Mouse (Mus musculus) neural tube, embryonic 14.5 days (tissue): ENCODE measurements around the gene Apol8. TPM values are rescaled to one million over a fixed set of nuclear protein-coding genes. Genes with fewer than 3 reads are reported as not detected.
A peak's percentile ranks its signal among the peaks of the same experiment; 100 is the strongest.

Experiments used
- ATAC-seq: fragments of 200-750 bp; cut with Nextera tagmentation; 2 replicates; pipeline ENCODE4 v1.8.0; 2017; ENCODE audit warnings: low read depth, mild to moderate bottlenecking, moderate TSS enrichment, moderate library complexity
- H3K27ac ChIP-seq: fragments of 300-500 bp; sonication (generic); 2 replicates; pipeline ENCODE4 v1.5.1; 2014; ENCODE audit warnings: low read depth, mild to moderate bottlenecking, control low read depth, low read length, moderate library complexity, mixed read lengths
- H3K27me3 ChIP-seq: fragments of 300-500 bp; sonication (generic); 2 replicates; pipeline ENCODE4 v1.6.1; 2014; ENCODE audit warnings: low read length; ENCODE audit not compliant: control insufficient read depth, insufficient read depth
- H3K36me3 ChIP-seq: fragments of 300-500 bp; sonication (generic); 2 replicates; pipeline ENCODE4 v1.6.1; 2014; ENCODE audit warnings: low read length, mixed read lengths; ENCODE audit not compliant: control insufficient read depth, insufficient read depth
- H3K4me1 ChIP-seq: fragments of 300-500 bp; sonication (generic); 2 replicates; pipeline ENCODE4 v1.6.1; 2014; ENCODE audit warnings: low read length; ENCODE audit not compliant: control insufficient read depth, insufficient read depth
- H3K4me2 ChIP-seq: fragments of 300-500 bp; sonication (generic); 2 replicates; pipeline ENCODE4 v1.6.1; 2014; ENCODE audit warnings: mild to moderate bottlenecking, low read depth, low read length, control low read depth
- H3K4me3 ChIP-seq: fragments of 300-500 bp; sonication (generic); 2 replicates; pipeline ENCODE4 v1.5.1; 2014; ENCODE audit warnings: low read depth, low read length, control low read depth, mixed read lengths
- H3K9ac ChIP-seq: fragments of 300-500 bp; sonication (generic); replicated peaks from 2 replicates; pipeline ENCODE4 v1.6.1; 2014; ENCODE audit warnings: low read depth, mild to moderate bottlenecking, control low read depth, low read length, mixed read lengths
- H3K9me3 ChIP-seq: fragments of 300-500 bp; sonication (generic); 2 replicates; pipeline ENCODE4 v1.6.1; 2016; ENCODE audit warnings: low read length; ENCODE audit not compliant: control insufficient read depth
- WGBS: fragments of 180-500 bp; shearing (Covaris S2); extraction: QIAGEN DNeasy Blood & Tissue Kit; methylation state at CpG from one replicate; pipeline ENCODE4 v1.1.7; 2014; 5-methylcytosine and 5-hydroxymethylcytosine counted together
- polyA plus RNA-seq: library from polyadenylated mRNA; unstranded; fragments of >200 nt; fragmentation: Nextera tagmentation; extraction: Ambion mirVana; gene quantifications from 2 replicates; pipeline ENCODE4 v1.2.1, GENCODE M21; 2014

The Apol8 gene
- polyA plus RNA-seq, 1 experiment from 2014 or later, result 0.07 TPM

DNA sequence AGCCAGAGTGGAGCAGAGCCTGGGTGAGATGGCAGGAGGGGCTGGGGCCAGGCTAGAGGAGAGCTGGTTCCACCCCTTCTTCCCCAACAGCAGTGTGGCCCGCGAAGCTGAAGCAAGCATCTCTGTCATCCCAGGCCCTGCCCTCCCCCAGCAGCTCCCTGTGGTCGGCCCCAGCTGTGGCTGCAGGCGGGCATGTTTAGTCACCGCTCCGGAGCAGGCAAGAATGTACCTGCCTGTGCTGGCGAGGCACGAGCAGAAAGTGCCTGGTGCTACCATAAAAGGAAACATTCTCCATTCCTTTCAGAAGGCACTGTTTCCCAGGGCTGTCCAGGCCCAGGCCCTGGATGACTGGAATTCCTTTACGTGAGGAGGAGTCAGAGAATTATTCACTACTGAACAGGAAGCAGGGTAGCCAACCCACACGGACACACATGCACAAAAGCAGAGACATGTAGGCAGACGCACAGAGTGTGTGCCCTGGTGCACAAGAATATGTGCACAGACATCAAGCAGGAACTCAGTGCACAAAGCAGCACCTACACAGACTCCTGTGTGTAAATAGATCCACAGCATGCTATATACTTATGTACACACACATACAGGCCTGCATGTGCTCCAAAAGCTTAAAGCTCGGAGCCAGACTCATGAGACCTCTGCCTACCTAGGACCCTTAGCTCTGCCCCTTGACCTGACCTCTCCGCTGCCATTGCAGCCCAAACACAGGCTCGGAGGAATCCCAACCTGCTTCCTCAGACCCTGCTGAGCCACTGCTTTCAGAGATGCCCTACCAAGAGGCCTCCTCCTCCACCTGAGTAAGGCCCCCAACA, 42.1 kb upstream of the Apol8 start:
- Histone ChIP-seq H3K9me3 (no peaks in the 10 kb centered on the region), H3K4me2 (no peak overlapping the region), H3K4me1 (no peaks in the 10 kb centered on the region), H3K4me3 (no peak overlapping the region), H3K27ac (peak overlapping the region; percentile 6), H3K9ac (0 out of 2 replicates have a peak overlapping the region, but pooled peaks have one; percentile 26), H3K27me3 (no peaks in the 10 kb centered on the region), H3K36me3 (no peaks in the 10 kb centered on the region)
- ATAC-seq, result peak; percentile 58; the same call in 1 of the 2 replicates
- 22% methylated on average over 14 of the region's 14 CpGs for WGBS

DNA sequence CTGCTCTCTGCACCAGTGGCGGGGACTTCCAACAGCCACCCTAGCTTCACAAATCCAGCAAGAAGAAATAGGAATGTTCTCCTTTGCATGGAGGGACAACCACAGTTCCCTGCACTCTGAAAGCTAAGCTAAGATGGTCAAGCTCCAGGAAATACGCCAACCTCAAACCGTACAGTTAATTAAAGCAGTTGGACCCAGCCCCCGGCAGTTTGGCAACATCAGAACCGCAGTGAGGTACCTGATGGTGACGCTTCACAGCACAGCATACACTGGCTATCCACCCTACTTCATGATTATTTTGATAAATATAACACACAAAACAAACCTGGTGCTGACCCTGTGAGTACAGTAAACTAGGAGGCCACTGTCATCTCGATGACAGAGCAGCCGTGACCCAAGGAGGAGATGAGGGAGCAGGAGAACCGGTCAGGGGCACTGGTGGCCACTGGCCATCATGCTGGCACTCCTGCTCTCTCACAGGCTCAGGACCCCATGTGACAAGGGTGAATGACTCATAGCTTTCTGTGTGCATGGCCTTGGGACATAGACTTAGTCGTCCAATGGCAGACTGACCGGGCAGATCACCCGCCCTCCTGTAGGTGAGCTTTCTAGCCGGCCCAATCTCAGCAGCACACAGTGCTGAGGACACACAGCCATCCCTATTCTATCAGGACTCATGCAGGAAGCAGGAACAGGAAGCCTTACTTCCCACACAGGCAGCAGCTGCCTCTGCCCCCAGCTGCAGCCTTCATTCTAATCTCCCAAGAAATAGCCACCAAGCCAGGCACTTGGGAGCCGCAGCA, 41.0 kb upstream of the Apol8 start:
- H3K9me3 ChIP-seq, result no peaks in the 10 kb centered on the region

DNA sequence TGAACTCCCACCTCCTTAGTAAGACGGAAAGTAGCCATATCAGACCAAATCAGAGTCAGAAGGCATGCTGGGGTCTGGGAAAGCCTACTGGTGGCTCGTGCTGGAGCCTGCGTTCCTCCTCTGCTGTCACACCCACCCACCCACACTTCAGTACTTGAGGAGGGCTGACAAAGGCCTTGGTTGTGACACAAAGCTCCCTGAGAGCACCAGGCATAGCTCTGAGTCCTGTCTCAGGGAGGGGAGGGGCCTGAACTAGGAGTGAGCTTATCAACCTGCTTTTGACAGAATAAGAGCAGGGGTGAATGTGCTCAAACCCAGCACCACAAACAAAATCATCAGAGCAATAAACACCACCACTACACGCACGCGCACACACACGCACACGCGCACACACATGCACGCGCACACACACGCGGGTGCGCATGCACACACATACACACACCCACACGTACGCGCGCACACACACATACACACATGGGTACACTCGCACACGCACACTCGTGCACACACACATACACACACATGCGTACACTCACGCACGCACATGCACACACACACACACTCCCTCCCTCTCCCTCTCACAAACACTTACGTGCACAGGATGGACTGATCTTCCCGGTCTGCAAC, 39.7 kb upstream of the Apol8 start:
- H3K9ac ChIP-seq, result no peak overlapping the region
- no peak overlapping the region for H3K27ac ChIP-seq
- H3K4me2 ChIP-seq, result no peak overlapping the region
- H3K9me3 ChIP-seq, result no peaks in the 10 kb centered on the region
- H3K4me1 ChIP-seq, result no peaks in the 10 kb centered on the region
- no peak for ATAC-seq
- no peaks in the 10 kb centered on the region for H3K27me3 ChIP-seq
- no peak overlapping the region for H3K4me3 ChIP-seq
- WGBS, result 96% methylated on average over 26 of the region's 26 CpGs
- no peaks in the 10 kb centered on the region for H3K36me3 ChIP-seq

More for the DNA sequence above, 41.0 kb upstream of the Apol8 start:
- no peaks in the 10 kb centered on the region for H3K36me3 ChIP-seq
- H3K27ac ChIP-seq, result peak overlapping the region; percentile 6; the same call in 1 of the 2 replicates
- no peak overlapping the region for H3K4me2 ChIP-seq
- no peaks in the 10 kb centered on the region for H3K4me1 ChIP-seq
- WGBS, result 87% methylated on average over 14 of the region's 14 CpGs
- H3K4me3 ChIP-seq, result no peak overlapping the region
- no peak for ATAC-seq
- H3K27me3 ChIP-seq, result no peaks in the 10 kb centered on the region
- H3K9ac ChIP-seq, result no peak overlapping the region

DNA sequence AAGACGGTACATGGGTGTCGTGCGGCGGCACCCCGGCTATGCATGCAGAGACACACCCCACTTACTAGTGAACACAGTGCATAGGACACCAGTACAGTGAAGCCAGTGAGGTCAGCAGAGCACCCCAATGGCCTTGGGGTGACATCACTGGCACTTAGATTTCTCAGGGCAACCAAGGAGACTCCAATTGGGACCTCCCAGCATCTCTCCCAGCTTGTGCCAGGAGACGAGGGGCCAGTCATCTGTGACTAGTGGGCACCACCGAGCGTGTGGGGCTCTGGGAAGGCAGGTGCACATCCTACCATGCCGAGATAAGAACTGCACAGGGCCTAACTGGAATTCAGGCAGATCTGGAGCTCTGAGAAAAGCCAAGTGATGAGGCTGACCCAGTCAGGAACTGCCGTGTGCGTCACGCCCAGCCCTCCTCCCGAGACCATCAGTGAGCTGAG, 38.1 kb upstream of the Apol8 start:
- H3K4me3 ChIP-seq, result no peak overlapping the region
- no peak overlapping the region for H3K4me2 ChIP-seq
- no peak for ATAC-seq
- no peak overlapping the region for H3K9ac ChIP-seq
- no peaks in the 10 kb centered on the region for H3K27me3 ChIP-seq
- peaks cover 12% of the 10 kb centered on the region for H3K36me3 ChIP-seq
- WGBS, result 94% methylated on average over 13 of the region's 13 CpGs
- no peaks in the 10 kb centered on the region for H3K9me3 ChIP-seq
- H3K4me1 ChIP-seq, result no peaks in the 10 kb centered on the region
- no peak overlapping the region for H3K27ac ChIP-seq

DNA sequence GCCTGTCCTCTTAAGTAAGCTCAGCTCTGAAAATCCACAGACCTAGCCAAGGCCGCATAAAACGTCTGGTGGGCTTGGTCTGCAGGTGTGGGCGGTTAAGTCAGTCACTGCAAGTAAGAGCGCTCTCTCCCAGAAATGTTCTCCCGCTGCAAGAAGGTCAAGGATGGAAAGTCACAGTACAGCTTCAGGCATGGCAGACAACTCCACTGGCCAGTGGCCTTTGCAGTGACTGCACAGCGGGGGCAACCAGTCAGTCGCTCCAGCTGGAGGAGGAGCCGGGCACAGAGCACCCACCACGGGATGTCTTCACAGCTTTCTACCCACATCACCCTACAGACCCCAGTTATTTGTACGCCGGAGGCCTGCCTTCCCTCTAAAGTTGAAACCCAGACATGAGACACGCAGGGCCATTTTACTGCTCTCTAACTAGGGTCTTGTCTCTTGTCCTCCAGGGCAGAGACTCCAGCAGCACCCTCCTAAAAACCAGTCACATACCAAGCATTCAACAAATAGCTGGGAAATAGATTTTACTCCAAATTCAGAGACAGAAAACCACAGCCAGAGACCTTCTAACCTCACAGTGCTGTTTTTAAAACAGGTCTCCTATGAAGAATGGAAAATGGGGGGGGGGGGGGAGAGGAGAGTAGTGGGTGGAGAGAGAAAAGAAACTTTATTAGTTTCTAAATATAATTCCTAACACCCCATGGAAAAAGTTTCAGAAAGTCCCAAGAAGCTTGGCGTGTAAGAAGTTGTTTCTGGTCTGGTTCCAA, 37.5 kb upstream of the Apol8 start:
- H3K4me2 ChIP-seq, result no peak overlapping the region

DNA sequence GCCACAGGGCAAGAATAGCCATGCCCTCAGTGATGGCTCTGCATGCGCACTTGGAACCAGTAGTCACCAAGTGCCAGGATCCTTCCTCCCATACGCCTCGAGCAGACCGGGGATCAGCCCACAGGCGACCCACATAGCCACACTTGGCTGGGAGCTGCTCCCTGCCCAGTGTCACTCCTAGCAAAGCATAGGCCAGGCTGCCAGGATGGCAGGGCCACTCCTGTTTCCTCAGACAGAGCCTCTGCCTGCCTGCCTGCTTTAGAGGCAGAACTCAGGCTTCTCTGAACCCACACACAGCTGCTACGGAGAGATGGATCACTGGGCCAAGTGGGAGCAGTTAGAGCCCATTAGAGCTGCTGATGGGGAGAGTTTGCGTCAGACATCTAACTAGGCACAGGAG, 36.8 kb upstream of the Apol8 start:
- H3K27ac ChIP-seq, result peak overlapping the region; percentile 39; the same call in 1 of the 2 replicates
- WGBS, result 84% methylated on average over 7 of the region's 7 CpGs

More for the DNA sequence above, 37.5 kb upstream of the Apol8 start:
- no peaks in the 10 kb centered on the region for H3K27me3 ChIP-seq
- no peak overlapping the region for H3K27ac ChIP-seq
- no peak overlapping the region for H3K9ac ChIP-seq
- 89% methylated on average over 13 of the region's 13 CpGs for WGBS
- no peak overlapping the region for H3K4me3 ChIP-seq
- peaks cover 18% of the 10 kb centered on the region for H3K36me3 ChIP-seq
- no peak for ATAC-seq
- no peaks in the 10 kb centered on the region for H3K4me1 ChIP-seq
- H3K9me3 ChIP-seq, result no peaks in the 10 kb centered on the region

DNA sequence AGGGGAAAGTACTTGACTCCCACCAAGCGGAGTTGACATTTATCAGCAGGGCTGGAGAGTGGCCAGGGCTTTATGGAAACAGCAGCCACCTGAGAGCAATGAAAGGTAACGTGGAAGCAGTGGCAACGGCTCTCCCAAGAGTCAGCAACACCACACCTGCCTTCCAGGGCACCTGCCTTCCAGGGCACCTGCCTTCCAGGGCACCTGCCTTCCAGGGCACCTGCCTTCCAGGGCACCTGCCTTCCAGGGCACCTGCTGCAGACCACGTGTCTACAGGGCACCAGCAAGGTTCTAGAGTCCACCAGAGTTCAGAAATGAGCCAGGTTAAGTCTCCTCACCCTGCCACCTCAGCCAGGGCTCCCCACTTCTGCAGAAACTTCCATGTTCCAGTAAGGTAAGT, 36.3 kb upstream of the Apol8 start:
- no peak for ATAC-seq
- Histone ChIP-seq H3K9me3 (no peaks in the 10 kb centered on the region), H3K27me3 (no peaks in the 10 kb centered on the region), H3K4me3 (no peak overlapping the region), H3K36me3 (peaks cover 21% of the 10 kb centered on the region), H3K27ac (no peak overlapping the region; the same call in 1 of the 2 replicates), H3K4me1 (no peaks in the 10 kb centered on the region), H3K4me2 (no peak overlapping the region), H3K9ac (no peak overlapping the region)
- 89% methylated on average over 4 of the region's 4 CpGs for whole genome bisulfite sequencing

More for the DNA sequence above, 36.8 kb upstream of the Apol8 start:
- Histone ChIP-seq H3K36me3 (peaks cover 21% of the 10 kb centered on the region), H3K9me3 (no peaks in the 10 kb centered on the region), H3K4me3 (no peak overlapping the region), H3K4me2 (no peak overlapping the region), H3K27me3 (no peaks in the 10 kb centered on the region), H3K4me1 (no peaks in the 10 kb centered on the region), H3K9ac (no peak overlapping the region)
- ATAC-seq, result no peak

DNA sequence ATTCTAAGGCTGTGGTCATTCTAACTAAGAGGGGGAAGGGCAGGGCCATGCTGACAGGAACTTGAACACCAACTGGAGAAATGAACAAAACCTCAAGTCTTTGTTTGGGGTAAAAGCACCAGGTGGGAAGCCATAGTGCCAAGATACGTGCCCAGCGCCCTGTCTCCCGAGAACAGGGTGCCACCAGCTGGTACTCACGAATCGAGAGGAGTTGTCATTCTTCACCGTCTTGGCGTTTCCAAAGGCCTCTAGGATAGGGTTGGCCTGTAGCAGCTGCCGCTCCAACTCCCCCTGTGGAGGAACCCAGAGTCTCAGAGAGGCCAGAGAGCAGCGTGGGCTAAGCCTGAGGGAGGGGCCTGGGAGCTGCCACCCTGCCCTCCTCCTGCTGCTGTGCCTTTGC, 35.3 kb upstream of the Apol8 start:
- Histone ChIP-seq H3K27ac (no peak overlapping the region), H3K9me3 (no peaks in the 10 kb centered on the region), H3K9ac (no peak overlapping the region), H3K4me2 (no peak overlapping the region), H3K4me1 (no peaks in the 10 kb centered on the region), H3K4me3 (no peak overlapping the region), H3K36me3 (peaks cover 28% of the 10 kb centered on the region), H3K27me3 (no peaks in the 10 kb centered on the region)
- 87% methylated on average over 9 of the region's 9 CpGs for WGBS
- no peak for ATAC-seq
